Mouse (Mus musculus): Measurements from ENCODE around the gene Hoxa13. TPM values are rescaled to one million over a fixed set of nuclear protein-coding genes. Genes with fewer than 3 reads are reported as not detected.
A peak's percentile ranks its signal among the peaks of the same experiment; 100 is the strongest.

Gene Hoxa13
- 0.15 TPM in 2 replicates for polyA plus RNA-seq (2015; fragmentation: Nextera tagmentation; extraction: Ambion mirVana)

- under 1% methylated on average over 55 of the region's 72 CpGs for WGBS
Measured at GRCm38 (mm10) chr6:52260654-52261575, at the start of gene Hoxa13. Gene Hoxa13 (minus strand): TSS chr6:52260880.

GRCm38 (mm10) chr6:52310366-52310765 is 49.7 kb upstream of the Hoxa13 start:
- Histone ChIP-seq H3K36me3 (ENCODE audit: insufficient read depth, low read length) (no peaks in the 10 kb centered on the region), H3K4me1 (ENCODE audit: insufficient read depth, low read length) (peaks cover 16% of the 10 kb centered on the region; the same call in 1 of the 2 replicates), H3K4me3 (ENCODE audit: low read length) (peak overlapping the region; percentile 6; the same call in 1 of the 2 replicates), H3K9me3 (ENCODE audit: low read length) (no peaks in the 10 kb centered on the region), H3K4me2 (replicated peaks; ENCODE audit: low read depth, low read length) (peak overlapping the region; percentile 24; the same call in 1 of the 2 replicates), H3K27ac (ENCODE audit: low read length) (no peak overlapping the region), H3K9ac (replicated peaks; ENCODE audit: low read length) (no peak overlapping the region), H3K27me3 (ENCODE audit: insufficient read depth, low read length) (peaks cover 93% of the 10 kb centered on the region)
- ATAC-seq (ENCODE audit: low FRiP score, low TSS enrichment): no peak
- under 1% methylated on average over 24 of the region's 24 CpGs for WGBS

More at GRCm38 (mm10) chr6:52260654-52261575, at the start of gene Hoxa13:
- Histone ChIP-seq H3K27me3 (ENCODE audit: insufficient read depth, low read length) (peaks cover 80% of the 10 kb centered on the region), H3K4me3 (ENCODE audit: low read length) (peak within 1 kb of the TSS; percentile 50), H3K4me2 (replicated peaks; ENCODE audit: low read depth, low read length) (peak within 1 kb of the TSS; percentile 59), H3K4me1 (ENCODE audit: insufficient read depth, low read length) (peaks cover 13% of the 10 kb centered on the region; the same call in 1 of the 2 replicates), H3K9ac (replicated peaks; ENCODE audit: low read length) (no peak within 1 kb of the TSS), H3K27ac (ENCODE audit: low read length) (no peak within 1 kb of the TSS), H3K9me3 (ENCODE audit: low read length) (no peaks in the 10 kb centered on the region), H3K36me3 (ENCODE audit: insufficient read depth, low read length) (no peaks in the 10 kb centered on the region)
- peak; percentile 65; the same call in 1 of the 2 replicates for ATAC-seq (ENCODE audit: low FRiP score, low TSS enrichment)

DNA sequence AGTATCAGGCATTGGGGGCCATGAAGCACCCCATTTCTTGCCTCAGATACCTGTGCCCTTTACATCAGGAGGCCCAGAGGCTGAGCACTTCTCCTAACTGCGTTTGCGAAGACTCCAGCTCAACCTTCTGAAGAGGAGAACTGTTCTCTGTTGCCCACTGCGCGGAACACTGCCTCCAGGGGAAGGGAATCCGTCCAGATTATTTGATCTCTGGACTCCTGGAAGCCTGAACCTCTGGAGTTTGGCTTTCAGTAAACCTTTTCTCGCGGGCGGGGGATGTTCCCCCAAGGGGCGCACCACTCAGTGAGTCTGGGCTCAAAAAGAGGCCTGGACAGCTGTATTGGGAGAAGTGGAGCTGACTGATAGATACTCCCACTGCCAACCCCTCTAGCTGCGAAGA is 49.1 kb upstream of the Hoxa13 start:
- ATAC-seq (ENCODE audit: low FRiP score, low TSS enrichment): no peak

GRCm38 (mm10) chr6:52305877-52306389 is 45.3 kb upstream of the Hoxa13 start:
- Histone ChIP-seq H3K4me2 (replicated peaks; ENCODE audit: low read depth, low read length) (peak overlapping the region; percentile 66), H3K4me3 (ENCODE audit: low read length) (peak overlapping the region; percentile 47), H3K27ac (ENCODE audit: low read length) (no peak overlapping the region), H3K4me1 (ENCODE audit: insufficient read depth, low read length) (peaks cover 6% of the 10 kb centered on the region; the same call in 1 of the 2 replicates), H3K9ac (replicated peaks; ENCODE audit: low read length) (peak overlapping the region; percentile 49; the same call in 1 of the 2 replicates), H3K27me3 (ENCODE audit: insufficient read depth, low read length) (peaks cover 75% of the 10 kb centered on the region), H3K9me3 (ENCODE audit: low read length) (no peaks in the 10 kb centered on the region), H3K36me3 (ENCODE audit: insufficient read depth, low read length) (no peaks in the 10 kb centered on the region)
- ATAC-seq (ENCODE audit: low FRiP score, low TSS enrichment): peak; percentile 88
- under 1% methylated on average over 30 of the region's 30 CpGs for WGBS

More for the DNA sequence above, 49.1 kb upstream of the Hoxa13 start:
- Histone ChIP-seq H3K36me3 (ENCODE audit: insufficient read depth, low read length) (no peaks in the 10 kb centered on the region), H3K4me2 (replicated peaks; ENCODE audit: low read depth, low read length) (no peak overlapping the region), H3K4me1 (ENCODE audit: insufficient read depth, low read length) (peaks cover 16% of the 10 kb centered on the region; the same call in 1 of the 2 replicates), H3K27ac (ENCODE audit: low read length) (no peak overlapping the region), H3K9me3 (ENCODE audit: low read length) (no peaks in the 10 kb centered on the region), H3K27me3 (ENCODE audit: insufficient read depth, low read length) (peaks cover 89% of the 10 kb centered on the region), H3K4me3 (ENCODE audit: low read length) (no peak overlapping the region), H3K9ac (replicated peaks; ENCODE audit: low read length) (no peak overlapping the region)
- WGBS: 27% methylated on average over 10 of the region's 10 CpGs

DNA sequence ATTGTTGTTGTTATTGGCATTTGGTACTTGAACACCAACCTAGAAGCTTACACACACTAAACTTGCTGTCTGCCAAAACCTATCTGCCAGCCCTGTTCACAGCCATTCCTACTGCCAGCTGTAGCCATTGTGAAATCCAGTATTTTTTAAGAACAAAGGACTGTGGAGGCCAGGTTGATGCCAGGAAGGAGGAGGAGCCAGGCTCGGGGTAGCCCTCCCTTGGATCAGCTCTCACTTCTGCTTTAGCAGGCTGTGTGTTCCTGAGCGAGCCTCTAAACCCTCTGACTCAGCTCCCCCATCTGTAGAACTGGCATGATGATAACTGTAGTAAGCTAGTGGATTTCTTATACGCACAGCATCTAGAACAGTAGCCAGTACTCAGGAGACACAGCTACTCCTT is 42.7 kb upstream of the Hoxa13 start:
- no peak overlapping the region for H3K4me2 ChIP-seq (replicated peaks; ENCODE audit: low read depth, low read length)
- 65% methylated on average over 3 of the region's 3 CpGs for WGBS
- no peak overlapping the region for H3K4me3 ChIP-seq (ENCODE audit: low read length)
- H3K4me1 ChIP-seq (ENCODE audit: insufficient read depth, low read length): no peaks in the 10 kb centered on the region; the same call in 1 of the 2 replicates
- H3K27ac ChIP-seq (ENCODE audit: low read length): no peak overlapping the region
- no peaks in the 10 kb centered on the region for H3K36me3 ChIP-seq (ENCODE audit: insufficient read depth, low read length)
- no peaks in the 10 kb centered on the region for H3K9me3 ChIP-seq (ENCODE audit: low read length)
- H3K9ac ChIP-seq (replicated peaks; ENCODE audit: low read length): no peak overlapping the region
- ATAC-seq (ENCODE audit: low FRiP score, low TSS enrichment): no peak
- H3K27me3 ChIP-seq (ENCODE audit: insufficient read depth, low read length): peaks cover 54% of the 10 kb centered on the region

DNA sequence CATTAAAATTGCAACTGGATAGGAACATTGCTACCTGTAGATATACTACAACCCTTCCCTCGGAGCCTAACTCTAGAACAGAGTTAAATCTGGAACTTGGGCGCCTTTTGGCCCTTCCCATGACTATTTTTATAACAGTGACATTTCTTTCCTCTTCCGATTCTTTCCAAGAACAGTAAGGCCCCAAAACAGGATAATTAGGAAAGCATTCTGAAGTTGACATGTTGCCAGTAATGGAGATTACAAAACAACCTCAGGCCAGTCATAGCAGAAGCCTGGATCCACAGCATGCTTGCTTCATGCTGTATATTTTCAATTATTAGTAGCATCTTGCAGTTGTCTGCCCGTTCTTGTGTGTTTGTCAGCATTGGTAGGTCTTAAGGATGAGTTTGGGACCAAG is 40.1 kb upstream of the Hoxa13 start:
- H3K27me3 ChIP-seq (ENCODE audit: insufficient read depth, low read length): peaks cover 30% of the 10 kb centered on the region

GRCm38 (mm10) chr6:52298511-52298910 is 37.8 kb upstream of the Hoxa13 start:
- Histone ChIP-seq H3K9me3 (ENCODE audit: low read length) (no peaks in the 10 kb centered on the region), H3K4me1 (ENCODE audit: insufficient read depth, low read length) (no peaks in the 10 kb centered on the region), H3K36me3 (ENCODE audit: insufficient read depth, low read length) (no peaks in the 10 kb centered on the region), H3K4me3 (ENCODE audit: low read length) (no peak overlapping the region), H3K27me3 (ENCODE audit: insufficient read depth, low read length) (peaks cover 22% of the 10 kb centered on the region), H3K27ac (ENCODE audit: low read length) (no peak overlapping the region), H3K9ac (replicated peaks; ENCODE audit: low read length) (no peak overlapping the region), H3K4me2 (replicated peaks; ENCODE audit: low read depth, low read length) (no peak overlapping the region)
- 67% methylated on average over 4 of the region's 4 CpGs for WGBS
- no peak for ATAC-seq (ENCODE audit: low FRiP score, low TSS enrichment)

More for the DNA sequence above, 40.1 kb upstream of the Hoxa13 start:
- H3K4me3 ChIP-seq (ENCODE audit: low read length): no peak overlapping the region
- no peak for ATAC-seq (ENCODE audit: low FRiP score, low TSS enrichment)
- H3K36me3 ChIP-seq (ENCODE audit: insufficient read depth, low read length): no peaks in the 10 kb centered on the region
- 78% methylated on average over 4 of the region's 4 CpGs for WGBS
- H3K9me3 ChIP-seq (ENCODE audit: low read length): no peaks in the 10 kb centered on the region
- H3K27ac ChIP-seq (ENCODE audit: low read length): no peak overlapping the region
- H3K4me1 ChIP-seq (ENCODE audit: insufficient read depth, low read length): no peaks in the 10 kb centered on the region; the same call in 1 of the 2 replicates
- H3K9ac ChIP-seq (replicated peaks; ENCODE audit: low read length): no peak overlapping the region
- no peak overlapping the region for H3K4me2 ChIP-seq (replicated peaks; ENCODE audit: low read depth, low read length)

DNA sequence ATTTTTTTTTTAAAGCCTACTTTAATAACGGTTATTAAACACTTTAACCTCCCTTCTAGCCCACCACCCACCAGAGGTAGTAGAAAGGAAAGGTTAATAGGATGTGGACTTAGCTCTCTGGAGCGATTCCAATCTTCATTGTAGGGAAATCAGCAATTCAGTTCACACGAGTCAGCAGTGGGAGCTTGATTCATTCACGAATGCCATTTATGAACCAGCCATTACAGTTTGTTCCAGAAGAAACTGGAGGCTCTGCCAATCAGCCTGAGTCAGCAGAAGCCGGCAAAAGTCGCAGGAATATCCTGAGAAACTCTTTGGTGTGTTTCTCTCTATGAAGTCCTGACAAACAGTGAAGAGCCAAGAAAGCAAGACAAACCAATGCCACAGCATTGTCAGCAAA is 33.9 kb upstream of the Hoxa13 start:
- H3K9ac ChIP-seq (replicated peaks; ENCODE audit: low read length): no peak overlapping the region
- H3K9me3 ChIP-seq (ENCODE audit: low read length): no peaks in the 10 kb centered on the region
- no peak overlapping the region for H3K27ac ChIP-seq (ENCODE audit: low read length)
- no peak overlapping the region for H3K4me3 ChIP-seq (ENCODE audit: low read length)
- ATAC-seq (ENCODE audit: low FRiP score, low TSS enrichment): no peak
- H3K4me2 ChIP-seq (replicated peaks; ENCODE audit: low read depth, low read length): no peak overlapping the region
- peaks cover 9% of the 10 kb centered on the region for H3K4me1 ChIP-seq (ENCODE audit: insufficient read depth, low read length)
- peaks cover 44% of the 10 kb centered on the region for H3K27me3 ChIP-seq (ENCODE audit: insufficient read depth, low read length)
- WGBS: 78% methylated on average over 6 of the region's 6 CpGs
- no peaks in the 10 kb centered on the region for H3K36me3 ChIP-seq (ENCODE audit: insufficient read depth, low read length)

- WGBS: 73% methylated on average over 7 of the region's 7 CpGs
- no peak overlapping the region for H3K4me2 ChIP-seq (replicated peaks; ENCODE audit: low read depth, low read length)
- H3K9ac ChIP-seq (replicated peaks; ENCODE audit: low read length): no peak overlapping the region
- no peak for ATAC-seq (ENCODE audit: low FRiP score, low TSS enrichment)
- H3K27me3 ChIP-seq (ENCODE audit: insufficient read depth, low read length): peaks cover 50% of the 10 kb centered on the region
- no peak overlapping the region for H3K27ac ChIP-seq (ENCODE audit: low read length)
- no peaks in the 10 kb centered on the region for H3K9me3 ChIP-seq (ENCODE audit: low read length)
- no peak overlapping the region for H3K4me3 ChIP-seq (ENCODE audit: low read length)
- peaks cover 9% of the 10 kb centered on the region for H3K4me1 ChIP-seq (ENCODE audit: insufficient read depth, low read length)
- H3K36me3 ChIP-seq (ENCODE audit: insufficient read depth, low read length): no peaks in the 10 kb centered on the region
Measured at GRCm38 (mm10) chr6:52292328-52292727, 31.6 kb upstream of the Hoxa13 start.
